Mouse (Mus musculus): ENCODE data around the gene Nedd8. TPM values are rescaled to one million over a fixed set of nuclear protein-coding genes. Genes with fewer than 3 reads are reported as not detected.

The Nedd8 gene
- polyA plus RNA-seq, 1 experiment = 287 TPM

DNA sequence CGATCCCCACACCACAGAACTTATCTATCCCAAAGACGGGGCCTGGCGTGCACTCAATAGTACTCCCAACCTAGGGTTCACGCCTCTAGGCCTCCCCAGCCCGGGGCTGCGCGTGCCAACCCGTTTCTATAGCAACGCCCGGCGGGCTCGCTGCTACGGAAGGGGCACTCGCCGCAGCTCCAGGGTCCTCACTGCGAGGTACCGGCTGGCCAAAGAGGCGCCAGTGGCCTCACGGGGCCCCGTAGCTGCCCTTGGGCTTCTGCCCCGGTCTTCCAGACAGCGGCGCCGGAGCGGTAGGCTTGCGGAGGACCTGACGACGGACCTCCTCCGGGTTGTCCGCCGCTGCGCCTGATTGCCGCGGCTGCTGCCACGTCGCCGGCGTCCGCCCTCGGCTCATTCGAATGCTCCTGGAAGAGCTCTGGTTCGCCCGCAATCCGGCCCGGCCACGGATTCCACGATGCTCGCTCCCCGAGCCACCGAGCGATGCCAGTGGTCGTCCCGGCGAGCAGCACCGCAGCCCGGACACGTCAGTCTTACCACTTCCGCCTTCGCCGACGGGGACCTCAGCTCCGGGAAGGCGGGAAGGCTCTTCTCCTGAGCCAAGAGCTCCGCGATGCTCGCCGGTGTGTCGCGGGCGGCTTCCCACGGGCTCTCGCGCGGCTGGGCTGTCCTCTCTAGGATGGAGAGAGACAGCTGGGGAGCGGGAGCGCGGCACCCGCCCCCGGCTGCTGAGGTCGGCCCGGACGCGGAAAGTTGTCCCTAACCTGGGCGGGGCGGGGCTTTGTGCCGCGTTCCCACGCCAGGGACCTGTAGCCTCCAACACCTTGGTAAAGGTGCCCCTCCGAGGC lies 28.6 kb downstream of the Nedd8 start, which contains the start of gene Tm9sf1:
TSS of gene Tm9sf1 (minus strand) at position 747 of the 848 bp plus-strand sequence.
- Histone ChIP-seq H3K4me1 (ENCODE audit: control insufficient read depth, insufficient read depth, low read length) (no peaks in the 10 kb centered on the region), H3K4me3 (ENCODE audit: insufficient read depth, low read length) (peak within 1 kb of the TSS; percentile 83), H3K27ac (ENCODE audit: insufficient read depth, low read length) (peak within 1 kb of the TSS; percentile 92)
- TF ChIP-seq CTCF (IDR thresholded peaks at IDR 0.05; ENCODE audit: borderline replicate concordance, insufficient read depth, low read length) = no peak
- peak; percentile 49 for TF ChIP-seq POLR2A (IDR thresholded peaks at IDR 0.05; ENCODE audit: low read depth, low read length)

GRCm38 (mm10) chr14:55642679-55643059 lies 29.3 kb downstream of the Nedd8 start:
- Histone ChIP-seq H3K4me1 (ENCODE audit: control insufficient read depth, insufficient read depth, low read length) (no peaks in the 10 kb centered on the region), H3K4me3 (ENCODE audit: insufficient read depth, low read length) (peak overlapping the region; percentile 83), H3K27ac (ENCODE audit: insufficient read depth, low read length) (peak overlapping the region; percentile 92)
- TF ChIP-seq POLR2A (IDR thresholded peaks at IDR 0.05; ENCODE audit: low read depth, low read length) (no peak), CTCF (IDR thresholded peaks at IDR 0.05; ENCODE audit: borderline replicate concordance, insufficient read depth, low read length) (no peak)

DNA sequence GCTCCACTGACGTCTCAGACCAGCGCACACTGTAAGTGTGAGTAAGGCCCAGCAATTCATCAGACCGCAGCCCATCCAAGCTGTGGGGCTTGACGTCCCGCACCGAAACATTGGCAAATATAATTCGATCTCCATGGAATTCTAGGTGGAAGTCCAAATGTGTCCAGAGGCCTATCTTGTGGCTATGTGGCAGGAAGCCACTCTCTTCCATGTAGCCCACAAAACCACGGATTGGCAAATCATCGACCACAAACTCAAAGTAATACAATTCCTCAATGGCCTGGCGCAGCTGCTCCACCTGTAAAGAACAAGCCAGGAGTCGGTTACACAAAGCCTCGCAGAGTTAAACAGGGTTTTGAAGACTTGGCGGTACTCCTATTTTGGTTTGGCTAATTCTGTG lies 30.6 kb downstream of the Nedd8 start:
- TF ChIP-seq POLR2A (IDR thresholded peaks at IDR 0.05; ENCODE audit: low read depth, low read length) (no peak), CTCF (IDR thresholded peaks at IDR 0.05; ENCODE audit: borderline replicate concordance, insufficient read depth, low read length) (no peak)
- no peak overlapping the region for H3K27ac ChIP-seq (ENCODE audit: insufficient read depth, low read length)
- H3K4me3 ChIP-seq (ENCODE audit: insufficient read depth, low read length) = no peak overlapping the region
- H3K4me1 ChIP-seq (ENCODE audit: control insufficient read depth, insufficient read depth, low read length) = no peaks in the 10 kb centered on the region

- Histone ChIP-seq H3K4me1 (ENCODE audit: control insufficient read depth, insufficient read depth, low read length) (no peaks in the 10 kb centered on the region), H3K27ac (ENCODE audit: insufficient read depth, low read length) (no peak overlapping the region), H3K4me3 (ENCODE audit: insufficient read depth, low read length) (no peak overlapping the region)
- TF ChIP-seq POLR2A (IDR thresholded peaks at IDR 0.05; ENCODE audit: low read depth, low read length) = no peak
- no peak for TF ChIP-seq CTCF (IDR thresholded peaks at IDR 0.05; ENCODE audit: borderline replicate concordance, insufficient read depth, low read length)
Observed at GRCm38 (mm10) chr14:55640816-55641215, 31.1 kb downstream of the Nedd8 start.

DNA sequence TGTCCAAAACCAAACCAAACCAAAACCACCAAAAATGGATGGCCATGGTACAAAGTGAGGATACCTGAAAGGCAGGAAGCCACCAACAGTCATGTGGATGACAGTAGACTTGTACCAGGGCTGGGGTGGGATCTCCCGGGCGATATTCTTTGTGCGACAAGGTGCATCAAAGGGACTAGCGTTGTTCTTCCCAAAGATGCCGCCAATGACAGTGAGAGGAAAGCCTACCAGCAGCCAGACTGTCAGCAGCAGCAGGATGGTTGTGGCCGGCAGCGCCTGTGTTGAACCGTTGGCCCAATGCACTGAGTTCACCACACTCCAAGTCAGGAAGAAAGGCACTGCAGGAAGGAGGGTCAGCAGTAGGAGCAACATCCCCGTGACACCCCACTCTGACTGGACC lies 34.1 kb downstream of the Nedd8 start, which contains the start of gene Gm49378:
TSS of gene Gm49378 (minus strand) at position 101 of the 400 bp plus-strand sequence.
- TF ChIP-seq POLR2A (IDR thresholded peaks at IDR 0.05; ENCODE audit: low read depth, low read length) (no peak), CTCF (IDR thresholded peaks at IDR 0.05; ENCODE audit: borderline replicate concordance, insufficient read depth, low read length) (no peak)

GRCm38 (mm10) chr14:55635523-55636007 lies 36.4 kb downstream of the Nedd8 start, which contains the start of gene Ipo4:
Gene Ipo4, minus strand, starts transcription at chr14:55635957.
- Histone ChIP-seq H3K4me1 (ENCODE audit: control insufficient read depth, insufficient read depth, low read length) (0 out of 2 replicates have a peak, but pooled peaks cover 4% of the 10 kb centered on the region), H3K27ac (ENCODE audit: insufficient read depth, low read length) (peak within 1 kb of the TSS; percentile 84), H3K4me3 (ENCODE audit: insufficient read depth, low read length) (peak within 1 kb of the TSS; percentile 85)
- no peak for TF ChIP-seq CTCF (IDR thresholded peaks at IDR 0.05; ENCODE audit: borderline replicate concordance, insufficient read depth, low read length)
- peak; percentile 83 for TF ChIP-seq POLR2A (IDR thresholded peaks at IDR 0.05; ENCODE audit: low read depth, low read length)

More for the DNA sequence above, 34.1 kb downstream of the Nedd8 start, which contains the start of gene Gm49378:
- H3K4me1 ChIP-seq (ENCODE audit: control insufficient read depth, insufficient read depth, low read length) = 0 out of 2 replicates have a peak, but pooled peaks cover 4% of the 10 kb centered on the region
- no peak within 1 kb of the TSS for H3K27ac ChIP-seq (ENCODE audit: insufficient read depth, low read length)
- no peak within 1 kb of the TSS for H3K4me3 ChIP-seq (ENCODE audit: insufficient read depth, low read length)

GRCm38 (mm10) chr14:55634874-55635522 lies 36.9 kb downstream of the Nedd8 start:
- Histone ChIP-seq H3K4me1 (ENCODE audit: control insufficient read depth, insufficient read depth, low read length) (0 out of 2 replicates have a peak, but pooled peaks cover 4% of the 10 kb centered on the region), H3K27ac (ENCODE audit: insufficient read depth, low read length) (peak overlapping the region; percentile 84), H3K4me3 (ENCODE audit: insufficient read depth, low read length) (peak overlapping the region; percentile 85)
- no peak for TF ChIP-seq POLR2A (IDR thresholded peaks at IDR 0.05; ENCODE audit: low read depth, low read length)
- no peak for TF ChIP-seq CTCF (IDR thresholded peaks at IDR 0.05; ENCODE audit: borderline replicate concordance, insufficient read depth, low read length)

DNA sequence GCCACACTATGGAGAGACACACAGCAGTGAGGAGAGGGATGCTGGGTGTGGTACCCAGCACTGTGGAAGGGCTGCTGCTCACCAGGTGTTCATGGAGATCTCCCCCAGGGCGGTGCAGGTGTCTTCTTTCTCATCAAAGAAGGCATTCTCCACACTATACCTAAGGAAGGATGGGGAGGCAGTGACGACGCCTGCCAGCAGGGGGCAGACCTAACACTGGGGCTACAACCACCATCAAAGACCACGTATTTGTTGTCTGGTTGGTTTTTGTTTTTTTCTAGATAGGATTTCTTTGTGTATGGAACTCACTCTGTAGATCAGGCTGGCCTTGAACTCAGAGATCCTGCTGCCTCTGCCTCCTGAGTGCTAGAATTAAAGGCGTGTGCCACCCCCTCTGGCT lies 42.6 kb downstream of the Nedd8 start:
- no peak overlapping the region for H3K4me3 ChIP-seq (ENCODE audit: insufficient read depth, low read length)
- no peak overlapping the region for H3K27ac ChIP-seq (ENCODE audit: insufficient read depth, low read length)
- TF ChIP-seq POLR2A (IDR thresholded peaks at IDR 0.05; ENCODE audit: low read depth, low read length) (no peak), CTCF (IDR thresholded peaks at IDR 0.05; ENCODE audit: borderline replicate concordance, insufficient read depth, low read length) (peak; percentile 84; the same call in 1 of the 2 replicates)
- 0 out of 2 replicates have a peak, but pooled peaks cover 4% of the 10 kb centered on the region for H3K4me1 ChIP-seq (ENCODE audit: control insufficient read depth, insufficient read depth, low read length)

DNA sequence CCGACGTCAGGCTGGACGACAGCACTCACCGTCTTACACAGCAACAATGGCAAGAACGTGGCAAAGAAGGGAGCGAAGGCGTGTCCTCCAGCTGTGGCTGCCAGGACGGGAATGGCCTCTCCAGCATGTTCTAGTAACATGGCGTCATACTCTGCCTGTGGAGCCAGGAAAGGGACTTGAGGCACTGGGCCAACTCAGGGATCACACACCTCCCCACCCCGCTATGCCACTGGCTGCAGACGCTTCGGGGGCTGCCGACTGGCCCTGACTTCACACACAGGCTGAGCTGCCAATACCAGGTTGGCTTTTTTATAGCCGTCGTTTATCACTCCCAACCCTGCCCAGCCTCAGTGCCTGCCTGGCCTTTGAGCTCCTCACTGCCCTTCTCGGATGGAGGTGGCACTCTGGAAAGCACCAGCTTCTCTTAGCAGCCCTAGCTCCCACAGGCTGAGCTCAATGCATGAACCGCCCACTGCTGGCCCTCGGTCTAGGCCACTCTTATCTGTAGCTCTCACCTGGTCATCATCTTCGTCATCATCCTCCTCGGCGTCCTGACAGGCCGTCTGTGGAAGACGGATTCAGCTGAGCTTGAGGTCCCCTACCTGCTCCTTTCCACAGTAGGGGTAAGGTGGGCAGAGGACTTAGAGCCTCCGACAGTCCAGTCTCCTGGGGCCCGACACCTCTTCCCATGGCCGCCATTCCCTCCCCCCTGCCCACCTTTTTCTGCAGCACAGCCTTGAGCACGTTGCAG lies 43.7 kb downstream of the Nedd8 start:
- TF ChIP-seq POLR2A (IDR thresholded peaks at IDR 0.05; ENCODE audit: low read depth, low read length) = no peak
- no peak for TF ChIP-seq CTCF (IDR thresholded peaks at IDR 0.05; ENCODE audit: borderline replicate concordance, insufficient read depth, low read length)
- no peak overlapping the region for H3K27ac ChIP-seq (ENCODE audit: insufficient read depth, low read length)
- no peaks in the 10 kb centered on the region for H3K4me1 ChIP-seq (ENCODE audit: control insufficient read depth, insufficient read depth, low read length)
- no peak overlapping the region for H3K4me3 ChIP-seq (ENCODE audit: insufficient read depth, low read length)
